Mouse (Mus musculus) thymus, postnatal 10 days (tissue): ENCODE measurements around the gene Ebpl.
"Not testable (repeated sequence)": the region's sequence is repeated elsewhere in the genome, so short reads cannot be mapped to it uniquely, and the experiment has no call there.

Experiments
- DNase-seq, 2 experiments: peaks; one replicate each; pipeline ENCODE4 v3.0.0; 2021; ENCODE audit warnings: low spot score in 2 of 2

Gene Ebpl

GRCm38 (mm10) chr14:61327618-61328450 is 32.4 kb downstream of the Ebpl start:
- DNase-seq: peak; percentile 60 to 69

GRCm38 (mm10) chr14:61327007-61327406 is 33.2 kb downstream of the Ebpl start:
- DNase-seq: not testable (repeated sequence)

GRCm38 (mm10) chr14:61322740-61323139 is 37.5 kb downstream of the Ebpl start:
- DNase-seq: no peak

GRCm38 (mm10) chr14:61321200-61321599 is 39.0 kb downstream of the Ebpl start:
- DNase-seq: no peak

- DNase-seq: no peak
Observed at GRCm38 (mm10) chr14:61320765-61321164, 39.5 kb downstream of the Ebpl start.

GRCm38 (mm10) chr14:61316861-61317260 is 43.4 kb downstream of the Ebpl start:
- DNase-seq: peak; percentile 22 to 68

- no peak for DNase-seq
Observed at GRCm38 (mm10) chr14:61310963-61311362, 49.3 kb downstream of the Ebpl start.

GRCm38 (mm10) chr14:61310036-61310772 is 50.0 kb downstream of the Ebpl start:
- no peak for DNase-seq

GRCm38 (mm10) chr14:61309593-61309992 is 50.6 kb downstream of the Ebpl start, which contains the start of gene Arl11:
Gene Arl11, plus strand, starts transcription at chr14:61309753.
- peak; percentile 9 to 20 for DNase-seq

- no peak for DNase-seq
Observed at GRCm38 (mm10) chr14:61303969-61304609, 56.1 kb downstream of the Ebpl start.

GRCm38 (mm10) chr14:61302428-61302827 is 57.8 kb downstream of the Ebpl start:
- DNase-seq: no peak

- no peak for DNase-seq
Observed at GRCm38 (mm10) chr14:61301323-61301722, 58.9 kb downstream of the Ebpl start.

- no peak for DNase-seq
Observed at GRCm38 (mm10) chr14:61299810-61300209, 60.4 kb downstream of the Ebpl start.

- peak; percentile 21 to 51 for DNase-seq
Observed at GRCm38 (mm10) chr14:61294738-61295079, 65.5 kb downstream of the Ebpl start.

GRCm38 (mm10) chr14:61293884-61294737 is 66.1 kb downstream of the Ebpl start:
- DNase-seq: peak; percentile 47 to 73

GRCm38 (mm10) chr14:61290664-61291063 is 69.6 kb downstream of the Ebpl start:
- DNase-seq: no peak

- DNase-seq: no peak
Observed at GRCm38 (mm10) chr14:61288606-61289286, 71.5 kb downstream of the Ebpl start.
